Mouse (Mus musculus) forelimb bud, embryonic 11.5 days (tissue): ENCODE measurements at regions not wholly inside any gene's neighbourhood (a gene's known extent, or its start where the extent isn't known, plus 50 kb on each side); places are given as distances from the start of the nearest gene placed in this dataset.

Experiments used
- DNase-seq: peaks from one replicate; pipeline ENCODE4 v3.0.0-alpha.2; 2012; ENCODE audit warnings: low read depth, low spot score

DNA sequence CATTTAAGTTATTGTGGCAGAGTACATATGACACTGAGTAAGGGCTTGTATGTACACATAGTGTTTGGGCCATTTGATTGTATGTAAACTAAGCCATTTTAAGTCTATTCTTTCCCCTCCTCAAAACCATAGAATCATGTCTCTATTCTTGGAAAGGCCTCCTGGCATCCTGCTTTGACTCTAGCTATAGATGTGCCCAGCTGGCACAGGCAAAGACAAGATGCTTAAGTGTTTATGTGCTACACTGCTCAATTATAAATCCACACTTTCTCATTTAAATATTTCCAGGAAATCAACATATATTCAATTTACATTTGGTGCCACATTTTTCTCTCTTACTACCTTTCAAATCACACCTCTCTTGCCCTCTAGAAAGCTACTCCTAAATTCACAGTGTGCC lies 97.6 kb upstream of the Bdnf start:
- DNase-seq, result no peak

DNA sequence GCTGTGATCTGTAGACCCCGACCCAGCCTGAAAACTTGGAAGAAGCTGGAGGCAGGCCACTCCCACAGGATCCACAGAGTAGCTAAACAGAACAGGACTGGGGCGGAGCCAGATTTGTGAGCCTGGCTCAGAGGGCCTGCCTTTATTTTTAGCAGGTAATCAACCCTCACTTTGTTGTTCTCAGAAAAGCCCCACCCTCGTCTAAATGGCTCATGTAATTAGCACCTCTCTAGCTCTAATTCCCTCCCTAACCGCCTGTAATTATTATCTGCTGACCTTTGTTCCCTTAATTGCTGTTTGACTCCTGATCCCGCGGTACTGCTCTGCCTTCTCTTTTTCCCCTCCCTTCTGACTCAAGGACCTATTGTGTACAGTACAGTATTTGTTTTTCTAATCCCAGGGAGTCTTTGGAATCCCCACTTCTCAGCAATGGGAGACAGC lies 95.6 kb upstream of the Bdnf start:
- DNase-seq, result peak; percentile 19

DNA sequence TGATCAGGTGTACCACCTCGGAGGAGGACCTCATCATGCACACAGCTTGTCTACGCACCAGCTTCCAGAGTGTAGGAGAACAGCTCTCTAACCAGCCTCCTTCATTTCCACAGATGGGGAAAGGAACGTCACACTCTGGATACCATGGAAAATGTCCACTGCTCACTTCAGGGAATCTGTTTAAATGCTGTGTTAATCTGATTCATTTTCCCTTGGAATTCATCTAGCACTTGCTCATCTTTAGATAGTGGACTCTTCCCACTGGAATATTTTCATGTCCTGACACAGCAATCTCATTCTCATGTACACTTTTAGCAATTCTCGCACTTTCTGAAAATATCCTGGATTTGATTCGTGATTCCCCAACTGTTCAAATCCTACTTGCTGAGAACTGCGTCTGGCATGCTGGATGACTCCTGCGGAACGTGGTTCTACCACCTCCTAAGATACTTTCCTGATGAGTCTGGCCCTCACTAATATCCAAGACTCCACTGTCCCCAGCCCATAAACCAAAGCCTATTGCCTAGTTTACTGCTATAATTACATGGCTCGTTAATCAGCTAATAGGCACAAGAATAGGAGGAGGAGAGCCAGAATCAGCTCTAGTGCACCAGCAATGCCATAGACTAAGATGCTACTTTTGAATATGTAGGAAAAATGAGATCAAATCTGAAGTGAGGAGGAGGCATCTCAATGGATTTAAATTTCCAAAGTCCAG lies 56.0 kb upstream of the Bdnf start:
- DNase-seq, result no peak

DNA sequence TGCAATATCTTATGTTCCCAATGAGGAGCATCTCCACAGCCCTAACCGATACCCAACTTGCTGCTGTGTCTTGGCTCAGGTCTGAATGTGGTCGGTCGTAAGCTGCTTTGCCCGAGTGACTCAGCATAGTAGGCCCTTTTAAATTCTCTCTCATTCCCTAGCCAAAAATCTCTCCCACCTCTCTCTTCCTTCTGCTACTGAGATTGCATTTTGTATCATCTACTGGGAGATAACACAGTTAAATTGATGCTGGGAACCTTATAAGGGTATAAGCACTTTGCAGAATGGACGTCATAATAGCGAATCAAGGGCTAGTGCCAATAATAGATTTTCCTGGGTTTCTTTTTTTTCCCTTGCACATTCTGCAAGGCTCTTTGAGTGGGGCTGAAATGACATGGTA lies 54.8 kb upstream of the Bdnf start:
- no peak for DNase-seq

DNA sequence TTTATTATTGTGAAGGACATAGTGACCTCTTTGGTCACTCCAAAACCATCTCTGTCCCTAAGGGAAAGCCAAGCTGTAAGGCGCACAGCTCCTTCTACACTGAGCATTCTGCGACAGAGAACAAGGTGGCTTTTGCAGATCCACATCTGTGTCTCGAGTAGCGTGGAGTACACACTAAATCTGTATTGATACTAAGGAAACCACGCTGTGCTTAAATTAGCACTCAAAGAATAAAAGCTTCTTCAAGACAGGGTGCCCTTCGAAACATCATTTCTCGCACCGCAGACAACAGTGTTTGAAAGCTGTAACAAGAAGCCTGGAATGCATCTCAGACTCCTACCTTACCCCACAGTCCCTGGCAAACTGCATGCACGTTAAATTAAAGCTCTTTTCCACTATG lies 52.9 kb upstream of the Bdnf start:
- no peak for DNase-seq
